23 mouse cellular contexts compared by ENCODE assay signal in the genomic region with DNA sequence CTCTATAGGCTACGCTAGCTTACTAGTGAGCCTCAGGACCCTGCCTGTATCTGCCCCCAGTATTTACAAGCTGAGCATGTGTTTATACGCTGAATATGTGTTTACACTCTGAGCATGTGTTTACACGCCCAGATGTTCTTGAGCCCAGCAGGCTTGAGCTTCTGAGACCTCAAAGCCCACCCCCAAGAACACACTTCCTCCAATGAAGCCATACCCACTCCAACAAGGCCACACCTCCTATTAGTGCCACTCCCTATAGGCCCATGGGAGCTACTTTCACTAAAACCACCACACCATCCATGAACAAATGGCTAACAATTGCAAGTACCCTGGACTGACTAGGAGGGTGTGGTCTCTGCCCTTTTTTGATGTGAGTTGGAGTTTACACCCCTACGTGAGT.
"Had no signal": no experiment of that assay in that cellular context is flagged by ENCODE, and none has a peak within 500 bp of the region (broad histone marks: within the 10 kb centered on the region; RNA-seq: fewer than 3 reads in every experiment).

No protein-coding gene starts in this region.

- H3K27ac ChIP-seq: heart, adult 2 months; heart, embryonic 13.5 days; heart, embryonic 15.5 days; hindbrain, embryonic 13.5 days; hindbrain, embryonic 15.5 days; hindbrain, postnatal 0 days; layer of hippocampus, adult 2 months; left cerebral cortex, adult 2 months; limb, embryonic 10.5 days; limb, embryonic 12.5 days had no signal

- H3K36me3 ChIP-seq: heart, embryonic 13.5 days; heart, embryonic 15.5 days; hindbrain, embryonic 13.5 days; hindbrain, embryonic 15.5 days; limb, embryonic 10.5 days; limb, embryonic 12.5 days had no signal

- ATAC-seq: hindbrain, postnatal 0 days had no signal

- H3K4me2 ChIP-seq: heart, embryonic 11.5 days; heart, embryonic 13.5 days; heart, embryonic 15.5 days; hindbrain, embryonic 13.5 days; hindbrain, embryonic 15.5 days; limb, embryonic 12.5 days; liver, embryonic 11.5 days had no signal

- H3K4me1 ChIP-seq: heart, embryonic 13.5 days; heart, embryonic 15.5 days; hindbrain, embryonic 15.5 days had no signal

- H3K27me3 ChIP-seq: heart, embryonic 15.5 days; hindbrain, embryonic 15.5 days; limb, embryonic 12.5 days had no signal

- H3K9ac ChIP-seq: heart, embryonic 13.5 days; heart, embryonic 15.5 days; hindbrain, embryonic 13.5 days; hindbrain, embryonic 15.5 days; limb, embryonic 12.5 days had no signal

- H3K4me3 ChIP-seq: heart, adult 2 months; heart, embryonic 13.5 days; heart, embryonic 15.5 days; hindbrain, embryonic 13.5 days; hindbrain, embryonic 15.5 days; layer of hippocampus, adult 2 months; left cerebral cortex, adult 2 months; limb, embryonic 10.5 days; limb, embryonic 12.5 days had no signal

- H3K9me3 ChIP-seq: heart, embryonic 15.5 days; hindbrain, embryonic 15.5 days; limb, embryonic 10.5 days had no signal

- DNase-seq: gastrocnemius, postnatal 14 days; gastrocnemius, postnatal 36 days; heart, adult 11 months; heart, adult 2 months; heart, postnatal 14 days; heart, postnatal 36 days; kidney, adult 18-20 months; kidney, adult 8-10 months; kidney, postnatal 10 days; kidney, postnatal 25 days; kidney, postnatal 4 days; liver had no signal
